Mouse (Mus musculus): ENCODE data around the gene Cdc6. TPM values are rescaled to one million over a fixed set of nuclear protein-coding genes. Genes with fewer than 3 reads are reported as not detected.

Cdc6 gene
- total and polyA plus RNA-seq, 3 experiments: 4.1 to 63.4 (median 60.7) TPM

- DNase-seq (ENCODE audit: low spot score) (peak; percentile 81), ATAC-seq (ENCODE audit: extremely low read depth, insufficient number of reproducible peaks, low FRiP score, poor library complexity, severe bottlenecking) (no peak; the same call in 1 of the 2 replicates)
- Histone ChIP-seq H3K36me3 (replicated peaks) (peaks cover 56% of the 10 kb centered on the region), H3K9me3 (replicated peaks) (no peaks in the 10 kb centered on the region), H3K27me3 (ENCODE audit: insufficient read depth, low read length) (peaks cover 24% of the 10 kb centered on the region), H3K4me1 (ENCODE audit: insufficient read depth, low read depth, low read length) (peaks cover 96% of the 10 kb centered on the region), H3K4me3 (ENCODE audit: low read depth, low read length) (peak overlapping the region; percentile 77)
- no peak for TF ChIP-seq POLR2AphosphoS5 (IDR thresholded peaks at IDR 0.05; ENCODE audit: insufficient replicate concordance, low read depth, low read length)
- no peak for TF ChIP-seq CTCF (IDR thresholded peaks at IDR 0.05; ENCODE audit: low read depth, low read length)
- TF ChIP-seq GATA2 (IDR thresholded peaks at IDR 0.05; ENCODE audit: borderline replicate concordance, low read depth, low read length): no peak
- no peak for TF ChIP-seq GATA1 (IDR thresholded peaks at IDR 0.05; ENCODE audit: borderline replicate concordance, low read length)
- TF ChIP-seq TAL1 (conservative IDR thresholded peaks at IDR 0.05; ENCODE audit: low read depth, low read length): no peak
Measured at GRCm38 (mm10) chr11:98960313-98960906, 52.8 kb downstream of the Cdc6 start.

- H3K4me3 ChIP-seq (ENCODE audit: low read depth, low read length): peak overlapping the region; percentile 77
Measured at GRCm38 (mm10) chr11:98961051-98961592, 53.5 kb downstream of the Cdc6 start.

GRCm38 (mm10) chr11:98961766-98962165 is 54.2 kb downstream of the Cdc6 start:
- Histone ChIP-seq H3K27me3 (ENCODE audit: insufficient read depth, low read length) (peaks cover 24% of the 10 kb centered on the region), H3K36me3 (replicated peaks) (peaks cover 60% of the 10 kb centered on the region), H3K9me3 (replicated peaks) (no peaks in the 10 kb centered on the region), H3K4me1 (ENCODE audit: insufficient read depth, low read depth, low read length) (peaks cover 97% of the 10 kb centered on the region), H3K4me3 (ENCODE audit: low read depth, low read length) (peak overlapping the region; percentile 77)
- ATAC-seq (ENCODE audit: extremely low read depth, insufficient number of reproducible peaks, low FRiP score, poor library complexity, severe bottlenecking): no peak
- TF ChIP-seq CTCF (IDR thresholded peaks at IDR 0.05; ENCODE audit: low read depth, low read length) (no peak), GATA1 (IDR thresholded peaks at IDR 0.05; ENCODE audit: borderline replicate concordance, low read length) (no peak), TAL1 (conservative IDR thresholded peaks at IDR 0.05; ENCODE audit: low read depth, low read length) (no peak), POLR2AphosphoS5 (IDR thresholded peaks at IDR 0.05; ENCODE audit: insufficient replicate concordance, low read depth, low read length) (no peak), GATA2 (IDR thresholded peaks at IDR 0.05; ENCODE audit: borderline replicate concordance, low read depth, low read length) (no peak)
- DNase-seq (ENCODE audit: low spot score): no peak

More at GRCm38 (mm10) chr11:98961051-98961592, 53.5 kb downstream of the Cdc6 start:
- Histone ChIP-seq H3K9me3 (replicated peaks) (no peaks in the 10 kb centered on the region), H3K4me1 (ENCODE audit: insufficient read depth, low read depth, low read length) (peaks cover 97% of the 10 kb centered on the region), H3K36me3 (replicated peaks) (peaks cover 60% of the 10 kb centered on the region), H3K27me3 (ENCODE audit: insufficient read depth, low read length) (peaks cover 24% of the 10 kb centered on the region)
- DNase-seq (ENCODE audit: low spot score) (no peak), ATAC-seq (ENCODE audit: extremely low read depth, insufficient number of reproducible peaks, low FRiP score, poor library complexity, severe bottlenecking) (no peak)
- TF ChIP-seq GATA2 (IDR thresholded peaks at IDR 0.05; ENCODE audit: borderline replicate concordance, low read depth, low read length): no peak
- TF ChIP-seq CTCF (IDR thresholded peaks at IDR 0.05; ENCODE audit: low read depth, low read length): no peak
- no peak for TF ChIP-seq TAL1 (conservative IDR thresholded peaks at IDR 0.05; ENCODE audit: low read depth, low read length)
- no peak for TF ChIP-seq GATA1 (IDR thresholded peaks at IDR 0.05; ENCODE audit: borderline replicate concordance, low read length)
- no peak for TF ChIP-seq POLR2AphosphoS5 (IDR thresholded peaks at IDR 0.05; ENCODE audit: insufficient replicate concordance, low read depth, low read length)

- no peak for ATAC-seq (ENCODE audit: extremely low read depth, insufficient number of reproducible peaks, low FRiP score, poor library complexity, severe bottlenecking)
- DNase-seq (ENCODE audit: low spot score): no peak
- TF ChIP-seq GATA1 (IDR thresholded peaks at IDR 0.05; ENCODE audit: borderline replicate concordance, low read length): no peak
- TF ChIP-seq TAL1 (conservative IDR thresholded peaks at IDR 0.05; ENCODE audit: low read depth, low read length): no peak
- H3K4me3 ChIP-seq (ENCODE audit: low read depth, low read length): peak overlapping the region; percentile 77
- H3K27me3 ChIP-seq (ENCODE audit: insufficient read depth, low read length): peaks cover 24% of the 10 kb centered on the region
- H3K36me3 ChIP-seq (replicated peaks): peaks cover 62% of the 10 kb centered on the region
- H3K4me1 ChIP-seq (ENCODE audit: insufficient read depth, low read depth, low read length): peaks cover 96% of the 10 kb centered on the region
- H3K9me3 ChIP-seq (replicated peaks): no peaks in the 10 kb centered on the region
Measured at GRCm38 (mm10) chr11:98962421-98963095, 55.0 kb downstream of the Cdc6 start.

- DNase-seq (ENCODE audit: low spot score) (peak; percentile 74), ATAC-seq (ENCODE audit: extremely low read depth, insufficient number of reproducible peaks, low FRiP score, poor library complexity, severe bottlenecking) (peak; percentile 46)
- Histone ChIP-seq H3K27me3 (ENCODE audit: insufficient read depth, low read length) (peaks cover 24% of the 10 kb centered on the region), H3K36me3 (replicated peaks) (peaks cover 64% of the 10 kb centered on the region), H3K9me3 (replicated peaks) (no peaks in the 10 kb centered on the region), H3K4me3 (ENCODE audit: low read depth, low read length) (peak overlapping the region; percentile 77), H3K4me1 (ENCODE audit: insufficient read depth, low read depth, low read length) (peaks cover 96% of the 10 kb centered on the region)
- TF ChIP-seq GATA2 (IDR thresholded peaks at IDR 0.05; ENCODE audit: borderline replicate concordance, low read depth, low read length) (no peak), CTCF (IDR thresholded peaks at IDR 0.05; ENCODE audit: low read depth, low read length) (no peak), GATA1 (IDR thresholded peaks at IDR 0.05; ENCODE audit: borderline replicate concordance, low read length) (no peak), TAL1 (conservative IDR thresholded peaks at IDR 0.05; ENCODE audit: low read depth, low read length) (no peak), POLR2AphosphoS5 (IDR thresholded peaks at IDR 0.05; ENCODE audit: insufficient replicate concordance, low read depth, low read length) (no peak)
Measured at GRCm38 (mm10) chr11:98963191-98964021, 55.8 kb downstream of the Cdc6 start.
